Comparison of ENCODE assay signal across 15 mouse cellular contexts in genomic region chr6:53656466-53656865, GRCm38 (mm10).
"Had no signal": no experiment of that assay in that cellular context is flagged by ENCODE, and none has a peak within 500 bp of the region (broad histone marks: within the 10 kb centered on the region; RNA-seq: fewer than 3 reads in every experiment).

No protein-coding gene starts in this region.

- H3K4me2 ChIP-seq: liver, embryonic 11.5 days; liver, embryonic 15.5 days; midbrain, embryonic 12.5 days; neural tube, embryonic 13.5 days had no signal

- DNase-seq: kidney, adult 8-10 months; kidney, postnatal 25 days; retina, postnatal 1 day; right cerebral cortex, postnatal 4 days; spleen, adult 18-20 months; thymus, adult 18-20 months; thymus, postnatal 14 days had no signal

- H3K4me3 ChIP-seq: left cerebral cortex, adult 2 months; liver, embryonic 15.5 days; megakaryocyte, embryonic 14.5 days; midbrain, embryonic 12.5 days; neural tube, embryonic 13.5 days had no signal

- H3K9me3 ChIP-seq: liver, embryonic 15.5 days; megakaryocyte, embryonic 14.5 days; midbrain, embryonic 12.5 days; neural tube, embryonic 13.5 days had no signal

- H3K36me3 ChIP-seq: liver, embryonic 15.5 days; midbrain, embryonic 12.5 days; neural tube, embryonic 13.5 days had no signal

- H3K9ac ChIP-seq: liver, embryonic 15.5 days; midbrain, embryonic 12.5 days; neural tube, embryonic 13.5 days had no signal

- H3K4me1 ChIP-seq: liver, embryonic 15.5 days; megakaryocyte, embryonic 14.5 days; midbrain, embryonic 12.5 days had no signal

- H3K27me3 ChIP-seq: liver, embryonic 15.5 days; midbrain, embryonic 12.5 days; neural tube, embryonic 13.5 days had no signal

- ATAC-seq: intestine, postnatal 0 days; midbrain, embryonic 16.5 days had no signal

- H3K27ac ChIP-seq: left cerebral cortex, adult 2 months; liver, embryonic 15.5 days; midbrain, embryonic 12.5 days; neural tube, embryonic 13.5 days had no signal
